Mouse (Mus musculus) E14TG2a.4 (cell line): Measurements from ENCODE around the gene Rundc3a.
A peak's percentile ranks its signal among the peaks of the same experiment; 100 is the strongest.

Experiments
- H3K27me3 ChIP-seq: 2 replicates; pipeline ENCODE4 v1.6.1; 2014; ENCODE audit warnings: low read length, control low read depth; ENCODE audit not compliant: insufficient read depth
- H3K36me3 ChIP-seq: 2 replicates; pipeline ENCODE4 v1.6.1; 2014; ENCODE audit warnings: low read length, control low read depth; ENCODE audit not compliant: insufficient read depth
- H3K4me1 ChIP-seq: replicated peaks from 2 replicates; pipeline ENCODE4 v1.6.1; 2014; ENCODE audit warnings: low read depth, low read length, control low read depth
- H3K4me3 ChIP-seq: replicated peaks from 2 replicates; pipeline ENCODE4 v1.5.1; 2014; ENCODE audit warnings: mild to moderate bottlenecking, low read length
- H3K9me3 ChIP-seq: 2 replicates; pipeline ENCODE4 v1.6.1; 2014; ENCODE audit warnings: low read length, control low read depth
- CTCF ChIP-seq: conservative IDR thresholded peaks from 2 replicates; pipeline ENCODE4 v1.5.1; 2014; ENCODE audit warnings: low read length
- NANOG ChIP-seq: IDR thresholded peaks from 2 replicates; pipeline ENCODE4 v1.6.1; 2014; ENCODE audit warnings: borderline replicate concordance, low read length, mixed read lengths
- POU5F1 ChIP-seq: IDR thresholded peaks from 2 replicates; pipeline ENCODE4 v1.6.1; 2014; ENCODE audit warnings: low read length, borderline replicate concordance

The Rundc3a gene

DNA sequence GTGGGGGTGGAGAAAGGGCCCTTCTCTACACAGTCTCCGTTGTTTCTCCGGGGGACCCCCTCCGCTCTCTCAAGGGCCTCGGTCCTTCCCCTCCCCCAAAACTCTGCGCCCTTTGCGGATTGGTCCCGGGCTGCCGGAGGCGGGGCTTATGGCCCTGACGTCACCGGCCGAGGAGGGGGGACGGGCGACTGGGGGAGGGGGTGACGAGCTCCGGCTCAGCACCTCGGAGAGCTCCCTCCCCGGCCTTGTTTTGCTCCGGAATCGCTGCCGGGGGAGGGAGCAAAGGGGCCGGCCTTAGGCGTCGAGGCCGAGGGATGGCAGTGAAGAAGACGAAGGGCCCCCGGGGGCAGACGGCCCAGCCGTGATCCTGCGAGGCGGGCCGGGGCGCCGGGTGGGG lies at the start of gene Rundc3a:
Gene Rundc3a (plus strand): TSS at position 166 of the 397 bp plus-strand sequence.
- no peak for TF ChIP-seq CTCF
- TF ChIP-seq POU5F1, result no peak
- TF ChIP-seq NANOG, result no peak
- H3K4me1 ChIP-seq, result peaks cover 61% of the 10 kb centered on the region
- H3K36me3 ChIP-seq, result 0 out of 2 replicates have a peak, but pooled peaks cover 5% of the 10 kb centered on the region
- H3K4me3 ChIP-seq, result peak within 1 kb of the TSS; percentile 76
- no peaks in the 10 kb centered on the region for H3K9me3 ChIP-seq
- H3K27me3 ChIP-seq, result peaks cover 14% of the 10 kb centered on the region

DNA sequence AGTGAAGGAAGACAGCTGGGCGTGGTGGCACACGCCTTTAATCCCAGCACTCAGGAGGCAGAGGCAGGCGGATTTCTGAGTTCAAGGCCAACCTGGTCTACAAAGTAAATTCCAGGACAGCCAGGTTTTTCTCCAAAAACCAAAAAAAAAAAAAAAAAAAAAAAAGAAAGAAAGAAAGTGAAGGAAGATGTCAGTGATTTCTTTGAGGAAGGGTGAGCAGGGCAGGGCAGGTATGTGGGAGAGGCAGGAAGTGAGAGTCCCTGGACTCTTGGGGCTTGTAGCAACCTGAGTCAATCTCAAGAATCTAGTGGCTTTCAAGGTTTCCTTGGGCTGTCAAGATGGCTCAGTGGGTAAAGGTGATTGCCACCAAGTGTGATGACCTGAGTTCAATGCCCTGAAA lies 48.7 kb upstream of the Rundc3a start:
- H3K36me3 ChIP-seq, result no peaks in the 10 kb centered on the region
- TF ChIP-seq POU5F1, result no peak
- TF ChIP-seq NANOG, result no peak
- TF ChIP-seq CTCF, result no peak

DNA sequence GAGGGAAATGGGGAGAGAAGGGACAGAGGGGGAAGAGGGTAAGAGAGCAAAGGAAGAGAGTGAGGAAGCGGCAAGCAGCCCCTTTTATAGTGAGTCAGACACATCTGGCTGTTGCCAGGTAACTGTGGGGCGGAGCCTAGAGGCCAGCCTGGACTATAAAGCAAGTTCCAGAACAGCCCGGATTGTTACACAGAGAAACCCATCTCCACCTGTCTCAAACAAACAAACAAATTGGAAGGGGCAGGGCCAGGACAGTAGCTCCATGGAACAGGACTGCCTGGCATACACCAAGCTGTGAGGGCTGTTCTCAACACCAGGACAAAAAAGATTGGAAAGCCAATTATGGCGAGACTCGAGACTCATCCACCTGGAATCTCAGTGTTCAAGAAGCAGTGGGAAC lies 46.3 kb upstream of the Rundc3a start:
- TF ChIP-seq CTCF, result no peak
- TF ChIP-seq NANOG, result no peak
- no peak for TF ChIP-seq POU5F1
- no peaks in the 10 kb centered on the region for H3K9me3 ChIP-seq
- H3K36me3 ChIP-seq, result no peaks in the 10 kb centered on the region
- H3K27me3 ChIP-seq, result peaks cover 12% of the 10 kb centered on the region
- peaks cover 75% of the 10 kb centered on the region for H3K4me1 ChIP-seq
- H3K4me3 ChIP-seq, result no peak overlapping the region

More for the DNA sequence above, 48.7 kb upstream of the Rundc3a start:
- Histone ChIP-seq H3K9me3 (no peaks in the 10 kb centered on the region), H3K4me3 (no peak overlapping the region), H3K4me1 (peaks cover 86% of the 10 kb centered on the region), H3K27me3 (no peaks in the 10 kb centered on the region)

- TF ChIP-seq NANOG (no peak), POU5F1 (no peak), CTCF (no peak)
- Histone ChIP-seq H3K9me3 (no peaks in the 10 kb centered on the region), H3K36me3 (no peaks in the 10 kb centered on the region), H3K4me3 (no peak overlapping the region), H3K4me1 (peaks cover 76% of the 10 kb centered on the region), H3K27me3 (peaks cover 19% of the 10 kb centered on the region)
Measured at GRCm38 (mm10) chr11:102347683-102348082, 45.5 kb upstream of the Rundc3a start.

- H3K4me1 ChIP-seq, result peaks cover 76% of the 10 kb centered on the region
- H3K27me3 ChIP-seq, result peaks cover 22% of the 10 kb centered on the region
- no peaks in the 10 kb centered on the region for H3K36me3 ChIP-seq
- no peaks in the 10 kb centered on the region for H3K9me3 ChIP-seq
- no peak overlapping the region for H3K4me3 ChIP-seq
- no peak for TF ChIP-seq POU5F1
- TF ChIP-seq NANOG, result no peak
- no peak for TF ChIP-seq CTCF
Measured at GRCm38 (mm10) chr11:102348101-102348585, 45.1 kb upstream of the Rundc3a start.

- Histone ChIP-seq H3K27me3 (peaks cover 28% of the 10 kb centered on the region), H3K4me3 (no peak overlapping the region), H3K36me3 (no peaks in the 10 kb centered on the region), H3K9me3 (no peaks in the 10 kb centered on the region), H3K4me1 (peaks cover 72% of the 10 kb centered on the region)
- TF ChIP-seq POU5F1, result no peak
- TF ChIP-seq NANOG, result no peak
- no peak for TF ChIP-seq CTCF
Measured at GRCm38 (mm10) chr11:102348771-102349170, 44.4 kb upstream of the Rundc3a start.

DNA sequence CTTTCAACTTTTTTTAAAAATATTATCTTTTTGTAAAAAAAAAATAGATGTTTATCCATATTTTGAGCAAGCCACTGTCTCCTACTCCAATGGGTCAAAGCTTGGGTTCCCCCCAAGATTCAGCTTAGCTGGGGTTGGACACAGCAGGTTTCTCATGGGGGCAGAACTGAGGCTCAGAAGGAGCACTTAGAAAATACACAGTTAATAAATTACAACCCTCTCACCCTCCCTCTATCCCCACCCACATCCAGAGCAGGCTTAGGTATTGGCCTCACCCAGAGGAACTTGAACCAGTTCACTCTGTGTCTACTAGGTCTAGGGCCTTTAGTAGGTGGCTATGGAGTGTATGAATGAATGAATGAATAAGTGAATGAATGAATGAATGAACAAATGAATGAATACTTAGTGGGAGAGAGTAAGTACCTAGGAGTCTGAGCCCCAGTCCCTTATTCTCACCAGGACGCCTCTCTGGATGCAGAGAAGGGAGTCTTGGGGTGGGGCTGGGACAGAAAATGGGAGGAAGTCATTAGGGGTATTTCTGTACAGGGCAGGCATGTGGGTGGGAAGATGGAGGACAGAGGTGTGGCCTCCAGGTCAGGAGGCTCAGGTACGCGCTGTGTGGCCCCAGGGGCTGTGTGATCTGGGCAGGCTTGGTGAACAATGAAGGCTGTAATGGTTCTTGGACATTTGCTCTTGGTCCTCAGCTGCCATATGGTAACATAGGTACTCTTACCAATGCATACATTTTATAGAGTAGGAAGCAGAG lies 43.8 kb upstream of the Rundc3a start:
- Histone ChIP-seq H3K36me3 (no peaks in the 10 kb centered on the region), H3K4me1 (peaks cover 65% of the 10 kb centered on the region), H3K27me3 (peaks cover 34% of the 10 kb centered on the region), H3K9me3 (no peaks in the 10 kb centered on the region), H3K4me3 (no peak overlapping the region)
- TF ChIP-seq CTCF, result no peak
- TF ChIP-seq NANOG, result no peak
- TF ChIP-seq POU5F1, result no peak

DNA sequence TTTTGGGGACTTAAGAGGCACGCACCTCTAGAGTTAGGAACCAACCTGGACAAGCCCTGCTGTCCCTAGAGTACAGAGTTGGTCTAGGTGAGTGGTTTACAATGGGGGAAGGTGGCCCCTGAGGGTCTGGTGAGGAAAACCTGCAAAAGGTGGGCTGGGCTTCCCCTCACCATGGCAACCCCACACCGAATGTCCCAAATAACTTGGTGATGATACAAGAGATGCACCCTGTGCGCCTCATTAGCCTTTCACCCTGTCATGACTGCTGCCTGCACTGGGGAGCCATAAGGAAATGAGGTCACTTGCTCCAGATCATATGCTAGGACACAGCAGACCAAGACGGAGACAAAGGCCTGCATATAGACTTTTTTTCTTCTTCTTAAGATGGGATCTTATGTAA lies 42.8 kb upstream of the Rundc3a start:
- peaks cover 35% of the 10 kb centered on the region for H3K27me3 ChIP-seq
- H3K4me3 ChIP-seq, result no peak overlapping the region

DNA sequence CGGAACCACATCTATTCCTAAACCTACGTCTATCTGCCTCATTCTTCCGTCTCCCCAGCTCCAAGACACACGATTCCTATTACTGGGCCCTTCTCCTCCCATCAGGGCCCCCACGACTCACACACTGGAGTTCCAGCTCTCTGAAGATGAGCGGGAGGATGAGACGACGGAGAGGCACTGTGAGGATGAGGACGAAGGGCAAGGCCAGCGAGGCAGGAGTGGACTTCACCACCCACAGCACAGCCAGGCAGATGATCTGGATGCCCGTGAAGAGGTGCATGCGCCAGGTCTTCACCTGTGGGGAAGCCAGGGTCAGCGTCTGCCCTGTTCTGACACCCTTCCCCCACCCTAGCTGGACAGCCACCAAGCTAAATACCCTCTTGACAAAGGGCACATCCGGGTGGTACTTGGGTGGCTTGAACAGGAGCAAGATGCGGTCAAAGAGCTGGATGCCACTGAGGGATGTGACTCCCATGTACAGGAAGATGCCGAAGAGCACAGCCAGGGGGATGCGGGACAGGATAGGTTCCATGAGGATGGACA lies 42.2 kb upstream of the Rundc3a start:
- Histone ChIP-seq H3K9me3 (no peaks in the 10 kb centered on the region), H3K36me3 (no peaks in the 10 kb centered on the region), H3K27me3 (peaks cover 41% of the 10 kb centered on the region), H3K4me1 (peaks cover 59% of the 10 kb centered on the region), H3K4me3 (no peak overlapping the region)
- no peak for TF ChIP-seq NANOG
- no peak for TF ChIP-seq POU5F1
- TF ChIP-seq CTCF, result no peak

More for the DNA sequence above, 42.8 kb upstream of the Rundc3a start:
- H3K9me3 ChIP-seq, result no peaks in the 10 kb centered on the region
- no peak for TF ChIP-seq CTCF
- TF ChIP-seq NANOG, result no peak
- no peak for TF ChIP-seq POU5F1
- peaks cover 55% of the 10 kb centered on the region for H3K4me1 ChIP-seq
- H3K36me3 ChIP-seq, result no peaks in the 10 kb centered on the region
